Mouse (Mus musculus) gastrocnemius, postnatal 25 days (tissue): ENCODE measurements at regions not wholly inside any gene's neighbourhood (a gene's known extent, or its start where the extent isn't known, plus 50 kb on each side); places are given as distances from the start of the nearest gene placed in this dataset.
"Not testable (repeated sequence)": the region's sequence is repeated elsewhere in the genome, so short reads cannot be mapped to it uniquely, and the experiment has no call there.

Experiments used
- DNase-seq: peaks from one replicate; pipeline ENCODE4 v3.0.0; 2022

DNA sequence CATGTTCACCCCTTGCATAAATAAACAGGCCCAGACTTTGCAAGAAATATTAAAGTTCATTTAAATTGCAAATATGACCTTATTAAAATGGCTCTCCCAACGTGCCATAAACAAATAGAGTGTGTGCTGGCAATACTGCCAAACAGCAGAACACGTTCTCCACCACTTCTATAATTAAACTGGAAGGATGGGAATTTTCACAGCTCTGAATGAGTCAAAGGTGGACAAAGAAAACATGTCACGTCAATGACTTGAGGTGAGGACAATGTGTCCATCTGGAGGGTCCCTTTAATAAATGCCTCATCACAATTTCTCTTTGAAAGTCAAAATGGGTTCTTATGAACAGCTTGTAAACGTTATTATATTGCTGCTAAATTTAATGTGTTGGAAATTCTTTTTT lies 114.8 kb downstream of the Galc start:
- no peak for DNase-seq

DNA sequence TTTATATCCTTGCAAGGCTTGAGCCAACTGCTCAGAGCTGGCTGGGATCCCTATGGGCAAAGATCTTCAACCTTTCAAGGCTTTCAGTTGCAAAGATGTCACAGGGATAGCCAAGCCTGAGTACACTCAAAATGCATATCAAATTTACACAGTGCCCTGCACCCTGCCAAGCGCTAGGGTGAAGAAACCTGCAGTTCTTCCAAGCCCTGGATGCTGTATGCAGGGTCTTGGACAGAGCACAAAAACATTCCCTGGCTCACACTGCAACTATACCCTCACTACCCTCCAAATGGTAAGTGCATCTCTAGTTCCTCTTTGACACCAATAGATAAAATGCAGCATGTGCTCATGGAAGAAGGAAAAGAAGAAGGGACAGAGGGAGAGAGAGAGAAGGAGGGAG lies 116.1 kb downstream of the Galc start:
- DNase-seq, result no peak

DNA sequence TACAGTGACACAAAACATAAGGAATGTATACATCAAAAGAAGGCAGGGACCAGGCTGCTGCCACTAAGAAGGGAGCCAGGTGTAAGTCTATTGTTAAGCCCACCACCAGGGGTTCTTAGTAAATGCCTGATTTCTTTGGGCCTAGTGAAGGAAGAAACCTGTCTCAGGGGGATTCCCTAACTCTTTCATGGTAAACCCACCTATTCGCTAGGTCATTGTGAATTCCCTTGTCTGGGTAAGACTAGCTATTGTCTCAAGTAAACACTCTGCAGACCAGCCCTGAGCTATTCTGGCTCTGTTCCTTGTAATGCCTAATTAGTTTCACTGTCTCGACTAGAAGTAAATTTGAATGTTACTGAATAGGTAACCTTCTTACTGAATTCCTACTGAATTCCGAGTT lies 119.4 kb downstream of the Galc start:
- DNase-seq, result not testable (repeated sequence)

DNA sequence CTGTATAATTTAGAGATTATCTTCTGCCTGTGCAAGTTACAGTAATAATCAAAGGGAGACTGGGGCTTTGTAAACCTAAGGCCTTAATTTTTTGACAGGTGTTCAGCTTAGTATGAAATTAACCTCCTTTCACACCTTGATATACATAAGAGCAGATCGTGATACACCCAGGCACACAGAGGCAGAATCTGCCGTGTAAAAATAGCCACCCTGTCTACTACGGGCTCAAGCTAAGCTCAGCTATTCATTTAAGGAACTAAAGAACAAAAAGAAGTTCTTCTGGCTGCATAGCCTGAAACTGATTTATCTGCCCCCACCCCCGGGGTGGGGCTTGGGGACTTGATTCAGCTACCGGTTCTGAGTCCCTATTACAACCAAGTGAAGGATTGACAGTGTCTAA lies 128.0 kb downstream of the Galc start:
- DNase-seq, result no peak

DNA sequence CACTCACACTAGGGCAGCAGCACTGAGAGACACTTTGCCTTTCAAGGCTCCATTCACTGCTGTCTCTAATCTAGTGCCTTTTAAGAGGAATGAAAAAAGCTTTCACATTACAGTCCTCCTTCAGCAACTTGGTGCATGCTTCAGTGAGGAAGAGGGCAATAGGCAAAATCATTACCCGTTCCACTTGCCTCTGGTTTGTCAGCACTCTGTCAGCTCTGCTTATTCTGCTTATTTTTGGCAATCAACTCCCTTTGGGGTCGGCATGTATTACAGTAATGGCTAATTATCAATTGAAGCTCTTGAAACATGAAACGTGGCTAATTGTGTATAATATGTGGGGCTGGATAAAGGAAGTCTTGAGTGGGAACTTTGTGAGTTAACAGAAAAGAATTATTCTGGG lies 135.7 kb downstream of the Galc start:
- no peak for DNase-seq

DNA sequence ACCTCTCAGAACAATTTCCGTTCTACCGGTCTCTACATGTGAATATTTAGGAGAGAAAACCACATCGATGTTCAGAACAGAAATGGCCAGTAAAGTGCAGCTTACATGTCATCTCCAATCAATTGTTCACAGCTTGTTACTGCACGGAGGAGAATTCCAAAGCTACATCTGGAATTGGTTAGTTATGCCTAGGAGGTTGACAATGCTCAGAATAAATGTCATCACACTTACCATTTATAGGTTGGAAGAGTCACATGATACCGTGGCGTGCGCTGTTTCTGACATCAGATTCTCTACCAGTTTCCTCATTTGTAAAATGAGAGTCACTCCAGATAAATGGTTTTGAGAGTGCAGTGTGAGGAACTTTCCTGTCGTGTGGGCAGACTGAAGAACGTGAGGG lies 151.2 kb downstream of the Galc start:
- DNase-seq, result no peak

DNA sequence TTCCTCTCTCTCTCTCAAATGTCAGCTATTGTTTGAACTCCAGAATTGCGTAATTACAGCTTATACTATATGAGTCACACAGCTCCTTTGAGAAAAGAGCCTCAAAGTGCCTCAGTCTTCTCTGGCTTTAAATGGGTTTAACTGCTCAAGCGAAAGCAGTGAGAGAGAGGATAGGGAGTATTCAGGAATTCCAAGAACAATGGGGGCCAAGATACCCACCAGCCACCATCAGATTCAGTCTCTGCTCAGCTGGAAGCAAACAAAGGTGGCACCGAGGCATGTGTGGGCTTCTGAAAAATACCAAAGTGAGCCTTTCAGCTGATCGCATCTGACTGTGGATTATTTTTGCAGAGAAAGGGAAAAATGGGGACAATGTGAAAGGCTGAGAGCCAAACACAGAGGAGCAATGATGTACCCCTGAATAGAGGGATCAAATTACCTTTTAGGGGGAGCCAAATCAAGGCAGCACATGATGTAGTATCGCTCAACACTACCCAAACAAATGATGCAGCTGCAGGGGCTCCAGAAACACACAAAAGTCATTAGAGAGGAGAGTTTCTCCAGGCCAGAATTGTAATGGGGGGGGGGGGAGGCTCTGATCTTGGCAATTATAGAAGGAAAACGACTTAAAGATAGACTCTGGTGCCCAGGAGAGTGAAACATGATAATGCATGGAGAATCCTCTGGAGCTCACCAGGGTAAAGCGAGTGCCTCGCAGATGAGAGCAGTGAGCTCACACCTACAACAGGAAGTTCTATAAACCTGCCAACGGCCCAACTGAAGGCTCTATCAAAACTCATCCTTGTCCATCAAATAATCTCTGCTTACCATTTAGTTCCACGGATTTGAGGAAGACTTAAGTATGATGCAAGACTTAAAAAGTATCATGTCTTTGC lies 152.2 kb downstream of the Galc start:
- no peak for DNase-seq

DNA sequence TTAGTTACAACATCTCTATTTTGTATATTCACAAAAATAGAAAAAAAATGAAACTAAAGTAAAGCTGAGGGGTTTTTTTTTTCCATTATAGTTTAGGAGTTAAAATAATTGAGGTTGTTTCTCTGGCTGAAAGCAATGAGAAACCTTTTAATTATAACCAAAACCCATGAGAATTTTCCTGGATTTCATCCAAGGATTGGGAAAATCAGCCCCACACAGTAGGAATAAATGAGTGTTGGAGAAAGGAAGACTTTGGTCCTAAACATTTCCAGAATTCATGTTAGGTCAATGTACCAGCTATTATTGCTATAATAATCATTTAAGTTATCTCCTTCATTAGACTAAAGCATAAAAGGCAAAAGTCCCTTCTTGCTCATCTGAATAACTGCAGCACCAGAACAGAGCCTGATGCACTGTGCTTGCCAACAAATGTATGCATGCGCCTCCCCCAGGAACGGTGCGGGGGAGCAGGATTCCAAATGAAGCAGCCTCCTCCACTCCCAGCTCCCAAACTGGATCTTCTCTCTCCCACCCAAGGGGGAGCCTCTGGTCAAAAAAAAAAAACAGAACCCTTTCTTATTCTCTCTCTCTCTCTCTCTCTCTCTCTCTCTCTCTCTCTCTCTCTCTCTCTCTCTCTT lies 153.0 kb downstream of the Galc start:
- DNase-seq, result no peak

DNA sequence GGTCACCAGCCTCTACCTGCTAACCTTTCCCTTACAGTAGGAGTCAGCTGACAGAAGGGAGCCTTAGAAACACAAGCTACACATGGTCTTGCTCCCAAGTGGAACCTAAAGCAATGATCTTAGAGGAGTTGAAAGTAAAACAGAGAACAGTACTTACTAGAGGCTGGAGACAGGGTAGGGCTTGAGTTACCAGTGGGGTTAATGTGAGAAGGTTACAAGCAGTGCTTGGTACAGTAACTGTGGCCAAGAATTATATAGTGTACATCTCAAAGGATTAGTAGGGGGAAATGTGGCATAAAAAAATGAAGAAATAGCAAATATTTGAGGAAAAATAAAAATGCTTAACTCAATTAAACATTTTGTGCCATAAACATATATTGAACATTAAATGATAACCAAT lies 153.5 kb downstream of the Galc start:
- DNase-seq, result no peak

DNA sequence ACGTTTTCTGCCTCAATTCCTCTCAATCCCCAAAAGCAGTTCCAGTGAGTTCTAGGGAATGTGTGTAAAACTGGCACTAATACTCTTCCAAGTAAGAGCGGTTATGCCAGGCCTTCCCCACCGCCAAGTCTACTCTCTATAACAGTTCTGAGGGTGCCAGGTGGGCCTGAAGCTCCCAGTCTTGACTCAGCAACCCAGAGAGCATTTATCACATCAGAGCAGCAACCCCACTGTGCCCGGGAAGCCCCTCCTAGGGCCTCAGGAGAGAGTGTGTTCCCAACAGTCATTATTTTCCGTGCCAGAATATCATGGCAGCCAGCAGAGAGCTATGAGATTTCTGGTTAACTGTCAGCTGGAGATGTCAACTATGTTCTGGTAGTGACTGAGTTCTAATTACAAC lies 169.1 kb downstream of the Galc start:
- no peak for DNase-seq

DNA sequence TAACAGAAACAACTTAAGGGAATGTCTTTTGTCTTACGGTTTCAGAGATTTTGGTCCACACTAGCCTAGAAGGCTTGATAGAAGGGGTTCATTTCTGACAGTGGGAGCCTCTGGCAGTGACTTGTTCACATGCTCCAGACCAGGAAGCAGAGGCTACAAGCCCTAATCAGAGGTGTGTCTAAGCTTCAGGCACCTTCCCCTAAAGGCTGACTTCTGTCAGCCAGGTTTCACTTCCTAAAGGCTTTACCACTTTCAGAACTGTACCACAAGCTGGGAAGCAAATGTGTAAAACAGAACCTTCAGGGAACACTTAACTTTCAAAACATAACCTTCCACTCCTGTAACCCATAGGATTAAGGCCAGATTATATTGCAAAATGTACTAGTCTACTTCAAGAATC lies 180.9 kb downstream of the Galc start:
- DNase-seq, result no peak

DNA sequence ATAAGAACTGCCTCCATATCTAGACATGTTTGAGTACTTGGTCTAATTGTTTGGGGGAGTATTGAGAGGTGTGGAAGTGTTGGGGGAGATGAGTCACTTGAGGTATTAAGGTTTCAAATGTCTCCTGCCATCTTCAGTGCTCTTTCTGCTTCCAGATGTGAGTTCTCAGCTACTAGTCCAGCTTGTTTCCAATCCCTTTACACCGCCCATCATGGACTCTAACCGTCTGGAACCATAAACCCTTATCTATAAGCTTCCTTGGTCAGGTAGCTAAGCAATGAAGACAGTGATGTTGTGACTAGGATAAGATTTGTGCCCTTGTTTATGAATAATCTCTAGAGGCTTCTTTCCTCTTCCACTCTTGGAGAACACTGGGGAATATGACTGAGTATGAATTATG lies 183.7 kb downstream of the Galc start:
- no peak for DNase-seq

DNA sequence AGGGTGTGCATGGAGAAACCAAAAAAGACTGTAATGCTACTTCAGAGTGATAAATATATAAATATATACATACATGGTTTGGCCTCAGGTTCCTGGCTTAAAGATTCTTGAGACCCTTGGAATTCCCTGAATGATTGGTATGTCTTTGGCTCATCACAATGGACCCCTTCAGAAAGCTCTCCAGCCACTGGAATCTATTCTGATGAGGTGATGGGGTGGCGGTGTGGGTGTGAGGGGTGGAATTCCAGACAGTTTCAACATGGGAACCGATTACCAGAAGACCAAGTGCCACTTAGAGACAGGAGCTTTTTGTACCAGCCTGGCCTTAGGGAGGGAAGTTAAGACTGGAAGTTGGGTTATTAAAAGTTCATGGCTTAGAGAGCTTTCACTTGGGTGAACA lies 190.1 kb downstream of the Galc start:
- no peak for DNase-seq

DNA sequence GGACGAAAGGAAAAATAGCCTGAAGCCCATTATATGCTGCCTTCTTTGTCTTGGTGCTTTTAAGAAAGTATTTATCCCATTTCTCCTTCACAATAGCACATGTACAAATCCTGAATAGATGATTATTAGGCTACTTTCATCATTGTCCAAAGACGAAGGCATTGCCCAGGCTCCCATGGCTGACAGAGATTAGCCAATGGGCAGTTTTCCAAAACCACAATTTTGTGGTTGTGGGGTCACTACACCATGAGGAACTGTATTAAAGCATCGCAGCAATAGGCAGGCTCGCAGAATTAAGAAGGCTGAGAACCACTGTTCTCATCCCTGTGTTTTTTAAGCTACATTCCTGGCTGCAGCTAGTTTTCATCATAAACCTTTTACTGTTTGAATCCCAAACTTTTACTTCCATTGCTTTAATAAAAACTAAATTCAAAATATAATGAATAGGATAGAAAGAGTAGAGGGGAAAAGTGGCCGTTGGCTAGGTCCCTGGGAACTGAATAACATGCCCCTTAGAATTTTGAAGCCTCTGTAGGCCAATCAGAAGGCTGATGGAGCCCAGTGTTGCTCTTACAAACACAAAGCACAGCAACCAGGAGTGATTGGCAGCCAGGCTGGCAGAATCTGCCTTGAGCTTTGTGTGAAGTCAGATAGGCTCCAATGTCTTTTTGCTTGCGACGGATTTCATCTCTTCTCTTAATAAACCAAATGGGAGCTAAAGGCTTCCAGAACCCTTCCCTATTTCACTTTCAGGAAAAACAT lies 199.7 kb downstream of the Galc start:
- no peak for DNase-seq

DNA sequence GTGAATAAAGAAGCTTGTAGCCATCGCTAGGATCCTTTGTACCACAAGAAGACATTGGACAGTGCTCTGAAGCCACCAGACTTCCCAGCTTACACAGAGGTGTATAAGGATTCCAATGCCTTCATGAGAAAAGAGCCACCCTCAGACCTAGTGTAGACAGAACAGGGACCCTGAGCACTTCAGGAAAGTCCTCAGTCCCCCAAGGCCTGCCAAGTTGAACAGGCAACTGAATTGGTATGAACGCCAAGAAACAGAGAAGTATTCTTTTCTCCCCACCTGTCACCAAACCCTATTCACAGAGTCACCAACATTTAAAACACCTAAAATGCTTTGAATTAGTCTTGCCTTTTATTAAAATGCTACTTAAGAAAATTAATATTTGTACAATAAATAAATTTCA lies 200.3 kb downstream of the Galc start:
- DNase-seq, result no peak

DNA sequence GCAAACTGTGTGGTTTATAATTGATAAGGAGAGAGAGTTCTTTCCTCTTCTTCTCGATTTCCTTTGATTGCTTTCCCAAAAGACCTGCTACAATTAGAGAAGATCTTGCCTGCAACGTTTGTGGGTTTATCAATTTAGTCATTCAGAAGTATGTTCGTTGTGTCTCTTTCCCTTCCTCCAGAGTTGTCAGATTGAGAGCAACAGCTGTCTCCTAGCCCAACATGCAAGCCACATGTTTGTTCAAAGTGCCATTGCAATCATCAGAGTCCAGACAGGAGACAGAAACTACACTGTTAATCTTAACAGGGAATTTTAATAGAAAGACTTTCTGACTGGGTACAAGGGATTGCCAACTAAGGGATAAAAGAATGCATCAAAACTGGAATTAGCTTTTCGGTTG lies 208.3 kb downstream of the Galc start:
- no peak for DNase-seq

DNA sequence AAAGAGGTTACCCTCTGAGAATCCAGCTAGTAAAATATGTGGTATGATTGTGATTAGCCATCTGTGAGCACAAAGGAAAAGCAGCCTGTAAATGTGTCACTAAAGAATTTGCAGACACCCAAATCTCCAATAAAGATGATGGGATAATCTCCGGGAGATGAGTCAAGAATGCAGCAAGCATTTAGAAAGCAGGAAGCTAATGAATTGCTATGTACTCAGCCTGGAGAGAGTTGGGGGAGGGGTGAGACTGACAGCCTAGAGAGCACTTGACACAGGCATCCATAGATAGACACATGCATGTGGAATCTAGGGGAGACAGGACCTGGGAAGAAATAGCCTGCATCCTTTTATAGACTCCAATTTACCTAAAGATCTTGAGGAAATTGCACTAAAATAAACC lies 208.8 kb downstream of the Galc start:
- DNase-seq, result no peak

DNA sequence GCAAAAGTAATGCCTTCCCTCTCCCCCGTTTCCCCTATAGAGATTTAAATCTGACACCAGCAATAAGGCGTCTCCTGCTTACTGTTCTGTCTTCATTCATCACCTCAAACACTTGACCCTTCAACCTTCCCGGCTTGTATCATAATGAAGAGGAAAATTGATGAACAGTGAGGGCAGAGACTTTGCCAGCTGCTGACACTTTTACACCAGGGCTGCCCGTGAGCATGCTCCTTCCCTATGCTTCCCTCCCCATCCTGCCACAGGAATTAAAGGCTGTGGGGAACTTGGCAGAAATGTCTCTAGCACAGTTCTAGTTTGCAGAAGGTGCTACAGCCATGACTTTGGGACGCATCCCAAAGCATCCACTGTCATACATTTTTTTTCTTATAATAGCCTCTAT lies 209.2 kb downstream of the Galc start:
- DNase-seq, result no peak

DNA sequence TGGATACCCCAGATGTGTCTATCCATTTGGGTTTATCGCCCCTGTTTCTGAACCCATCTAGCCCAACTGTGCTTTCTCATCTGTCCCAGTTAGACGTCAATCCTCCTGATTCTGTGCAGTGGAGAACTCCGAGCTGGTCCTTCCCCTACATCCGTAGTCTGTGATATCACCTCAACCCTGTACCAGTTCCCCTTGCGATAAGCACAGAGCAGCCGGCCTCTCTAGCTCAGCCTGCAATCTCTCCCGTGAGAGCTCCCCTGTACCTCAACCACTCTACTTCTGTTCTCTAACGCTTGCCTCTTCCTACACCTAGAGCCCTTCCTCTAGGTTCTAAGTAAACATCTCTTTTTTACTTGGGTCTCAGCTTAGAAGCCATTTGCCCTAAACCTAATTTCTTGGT lies 211.5 kb downstream of the Galc start:
- DNase-seq, result no peak

DNA sequence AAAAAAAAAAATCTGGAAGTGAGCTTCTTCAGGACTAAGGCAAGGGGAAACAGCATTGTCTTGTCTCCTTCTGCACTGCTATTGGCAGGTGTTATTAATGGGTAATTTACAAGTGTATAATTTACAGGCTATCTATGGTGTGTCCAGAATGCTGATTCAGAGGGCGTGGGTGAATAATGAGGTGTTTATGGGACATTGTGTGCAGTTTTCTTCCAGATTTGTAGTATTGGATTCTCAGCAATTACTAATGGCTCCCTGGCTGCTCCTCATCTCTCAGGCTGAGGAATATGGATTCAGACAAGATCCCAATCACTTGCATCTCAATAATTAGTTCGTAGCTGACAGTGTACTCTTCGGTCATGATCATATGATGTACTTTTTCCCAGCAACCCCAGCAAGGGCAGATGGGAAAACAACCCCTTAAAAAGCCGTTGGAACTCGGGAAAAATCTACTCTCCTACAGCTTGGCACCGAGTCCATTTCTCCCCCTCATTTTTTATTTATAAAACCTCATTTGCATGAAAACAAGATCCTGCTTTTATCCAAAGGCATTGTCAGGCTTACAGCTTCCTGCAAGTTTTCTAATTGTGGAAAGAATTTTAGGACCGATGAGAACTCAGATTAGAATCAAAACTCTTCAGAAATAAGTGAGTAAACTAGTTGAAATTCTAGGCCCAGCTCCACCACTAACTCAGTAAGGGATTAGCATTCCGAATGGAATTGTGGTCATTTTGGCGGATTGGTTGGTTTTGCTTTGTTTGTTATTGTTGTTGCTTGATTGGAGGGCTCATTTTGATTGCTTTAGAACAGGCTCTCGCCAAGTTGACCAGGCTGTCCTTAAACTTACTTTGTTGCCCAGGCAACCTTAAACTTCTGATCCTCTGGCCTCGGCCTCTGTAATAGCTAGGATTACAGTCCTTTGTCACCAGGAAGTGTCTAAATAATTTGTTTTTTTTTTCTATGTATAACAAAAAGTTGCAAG lies 212.5 kb downstream of the Galc start:
- DNase-seq, result no peak

DNA sequence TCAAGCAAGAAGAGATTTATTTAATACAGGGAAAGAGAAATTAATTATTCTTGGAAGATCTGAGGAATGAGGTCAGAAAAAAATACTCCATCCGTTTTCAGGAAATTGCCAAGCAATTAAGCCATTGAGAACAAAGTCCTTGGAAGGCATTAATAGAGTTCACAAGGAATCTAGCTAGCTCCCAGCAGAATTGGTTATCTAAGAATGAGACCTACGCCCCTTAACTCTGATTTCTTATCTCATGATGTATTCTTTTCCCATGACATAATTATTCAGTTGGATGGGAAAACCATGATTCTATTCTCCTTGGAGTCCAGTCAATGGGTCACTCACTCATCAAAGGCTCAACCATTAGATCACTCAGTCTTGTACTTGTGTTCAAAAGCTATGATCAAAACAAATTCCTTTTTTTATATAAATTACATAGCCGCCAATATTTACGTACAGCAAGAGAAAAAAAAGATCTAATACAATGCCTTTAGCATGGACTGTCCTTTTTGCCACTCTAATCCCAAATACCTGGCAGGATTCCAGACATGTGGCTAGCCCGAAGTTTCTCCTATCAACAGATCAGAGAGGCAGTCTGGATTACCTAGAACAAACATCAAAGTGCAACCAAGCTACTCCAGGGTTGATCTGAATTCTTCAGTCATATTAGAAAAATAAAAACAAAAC lies 213.3 kb downstream of the Galc start:
- DNase-seq, result no peak

DNA sequence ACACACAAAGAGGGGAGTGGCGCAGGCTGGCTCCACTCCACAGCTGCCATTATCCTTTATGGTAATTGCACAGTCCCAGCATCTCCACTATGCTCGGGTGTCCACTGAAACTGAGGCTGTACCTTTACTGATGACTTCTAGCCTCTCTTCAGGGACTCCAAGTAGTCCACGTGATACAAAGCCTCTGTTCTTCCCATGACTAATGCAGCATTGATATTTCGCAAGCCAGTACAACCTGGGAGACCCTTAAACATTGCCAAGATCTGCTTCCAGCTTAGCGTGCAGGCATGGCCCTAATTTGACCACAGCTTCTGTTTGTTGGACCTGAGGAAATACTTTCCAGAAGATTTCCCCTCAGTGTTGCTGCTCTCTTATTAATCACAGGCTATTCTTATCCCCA lies 215.8 kb downstream of the Galc start:
- DNase-seq, result no peak
